Mouse (Mus musculus) ovary, adult 10 weeks (tissue): ENCODE measurements around the gene Exoc8. TPM values are rescaled to one million over a fixed set of nuclear protein-coding genes. Genes with fewer than 3 reads are reported as not detected.

ENCODE experiments used
- polyA plus RNA-seq: library from polyadenylated mRNA; stranded (reverse); fragments of 350-450 nt; fragmentation: Illumina TruSeq; extraction: RNeasy Lipid Tissue Mini Kit (QIAGEN cat#74804); gene quantifications from one replicate; pipeline ENCODE4 v1.2.3, GENCODE M21; 2014

Exoc8 gene
- 12.6 TPM for polyA plus RNA-seq

GRCm38 (mm10) chr8:124897386-124898250 is at the start of gene Exoc8, which contains the start of gene Sprtn:
Gene Exoc8, minus strand, starts transcription at chr8:124897705.
Gene Sprtn, plus strand, starts transcription at chr8:124897886.

GRCm38 (mm10) chr8:124862321-124863162 is 35.0 kb downstream of the Exoc8 start, which contains the start of the genes Gnpat and 2810004N23Rik:
Gene Gnpat, plus strand, starts transcription at chr8:124863033.
Gene 2810004N23Rik, minus strand, starts transcription at chr8:124863120.

Other genes starting within 250 kb of the Exoc8 start
- 21.7 TPM for gene 2310022B05Rik, start 234.3 kb downstream of the Exoc8 start, polyA plus RNA-seq
- 34.7 TPM for gene Ttc13, start 175.7 kb downstream of the Exoc8 start, polyA plus RNA-seq
- 2.0 TPM for gene Arv1, start 175.6 kb downstream of the Exoc8 start, polyA plus RNA-seq
- gene Fam89a, start 145.9 kb downstream of the Exoc8 start, polyA plus RNA-seq = not detected
- not detected for gene Trim67, start 104.6 kb downstream of the Exoc8 start, polyA plus RNA-seq
- gene Gnpat, start 34.7 kb downstream of the Exoc8 start, polyA plus RNA-seq = 63.7 TPM
- gene 2810004N23Rik, start 34.6 kb downstream of the Exoc8 start, polyA plus RNA-seq = 34.8 TPM
- 21.3 TPM for gene Sprtn, start 181 bp upstream of the Exoc8 start, polyA plus RNA-seq
- gene Egln1, start 51.6 kb upstream of the Exoc8 start, polyA plus RNA-seq = 39.7 TPM
- 52.6 TPM for gene Tsnax, start 115.3 kb upstream of the Exoc8 start, polyA plus RNA-seq
- not detected for gene Disc1, start 156.5 kb upstream of the Exoc8 start, polyA plus RNA-seq